Mouse (Mus musculus): ENCODE data around the gene Rras. TPM values are rescaled to one million over a fixed set of nuclear protein-coding genes. Genes with fewer than 3 reads are reported as not detected.
A peak's percentile ranks its signal among the peaks of the same experiment; 100 is the strongest.

Rras gene
- 71.6 and 82.6 TPM in 2 replicates for polyA plus RNA-seq (2015; fragmentation: Nextera tagmentation; extraction: Ambion mirVana)

- H3K9ac ChIP-seq: peak within 1 kb of the TSS; percentile 91
- peak within 1 kb of the TSS; percentile 99 for H3K4me3 ChIP-seq
- H3K9me3 ChIP-seq: no peaks in the 10 kb centered on the region
- no peaks in the 10 kb centered on the region for H3K27me3 ChIP-seq (replicated peaks)
- ATAC-seq (ENCODE audit: extremely low read depth, insufficient number of reproducible peaks, low FRiP score, low TSS enrichment): peak; percentile 84
- peak within 1 kb of the TSS; percentile 86 for H3K4me2 ChIP-seq
- peaks cover 28% of the 10 kb centered on the region for H3K36me3 ChIP-seq
- H3K27ac ChIP-seq (replicated peaks): peak within 1 kb of the TSS; percentile 100
- peaks cover 43% of the 10 kb centered on the region for H3K4me1 ChIP-seq
- under 1% methylated on average over 36 of the region's 36 CpGs for WGBS
These were observed at the start of gene Rras for GRCm38 (mm10) chr7:45017242-45018061. TSS of gene Rras (plus strand) at chr7:45017961.

DNA sequence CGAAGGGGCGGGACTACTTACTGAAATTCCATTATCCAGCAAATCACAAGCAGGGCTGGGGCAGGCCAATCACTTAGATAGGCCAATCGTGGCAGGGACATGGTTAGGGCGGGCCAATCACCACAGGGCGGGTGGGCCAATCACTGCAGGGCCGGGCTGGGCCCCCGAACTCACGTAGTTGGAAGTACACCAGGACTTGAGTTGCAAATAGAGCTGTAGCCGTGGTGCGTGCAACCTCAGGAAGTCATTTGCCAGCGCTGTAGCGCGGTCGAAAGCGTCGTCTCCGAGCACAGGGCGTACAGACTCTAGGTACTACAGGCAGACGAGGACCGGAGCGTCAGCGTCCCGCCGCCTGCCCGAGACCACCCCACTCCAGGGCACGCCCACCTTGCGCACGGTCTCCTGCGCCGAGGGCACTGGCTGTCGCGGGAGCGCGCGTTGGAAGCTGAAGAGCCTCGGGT lies 47.5 kb upstream of the Rras start:
- Histone ChIP-seq H3K36me3 (peaks cover 17% of the 10 kb centered on the region), H3K27me3 (replicated peaks) (no peaks in the 10 kb centered on the region), H3K4me3 (peak overlapping the region; percentile 56), H3K9me3 (no peaks in the 10 kb centered on the region), H3K4me1 (peaks cover 35% of the 10 kb centered on the region), H3K27ac (replicated peaks) (peak overlapping the region; percentile 74), H3K4me2 (peak overlapping the region; percentile 79), H3K9ac (peak overlapping the region; percentile 75)
- ATAC-seq (ENCODE audit: extremely low read depth, insufficient number of reproducible peaks, low FRiP score, low TSS enrichment): peak; percentile 89
- WGBS: under 1% methylated on average over 36 of the region's 36 CpGs

DNA sequence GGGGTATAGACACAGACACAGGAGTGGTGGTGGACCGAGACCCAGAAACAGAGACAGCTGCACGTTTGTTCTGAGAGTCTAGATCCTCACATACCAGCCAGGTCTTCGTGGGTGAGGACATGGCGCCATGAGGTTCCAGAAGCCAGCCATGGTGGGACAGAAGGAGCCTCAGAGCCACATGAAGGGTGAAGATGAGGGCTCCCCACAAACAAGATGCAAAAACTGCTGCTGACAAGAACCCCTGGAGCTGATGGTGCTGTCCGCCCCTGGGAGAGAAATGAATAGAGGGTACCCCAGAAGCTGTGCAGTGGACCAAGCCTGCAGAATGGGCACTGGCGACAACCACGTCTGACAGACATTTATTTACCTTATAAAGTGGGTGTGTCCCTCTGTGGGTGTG lies 46.6 kb upstream of the Rras start:
- H3K27ac ChIP-seq (replicated peaks): no peak overlapping the region; the same call in 1 of the 2 replicates
- H3K4me3 ChIP-seq: peak overlapping the region; percentile 56
- H3K9ac ChIP-seq: peak overlapping the region; percentile 75
- H3K36me3 ChIP-seq: peaks cover 18% of the 10 kb centered on the region
- peaks cover 35% of the 10 kb centered on the region for H3K4me1 ChIP-seq
- 79% methylated on average over 7 of the region's 7 CpGs for WGBS
- no peak for ATAC-seq (ENCODE audit: extremely low read depth, insufficient number of reproducible peaks, low FRiP score, low TSS enrichment)
- peak overlapping the region; percentile 79 for H3K4me2 ChIP-seq
- H3K27me3 ChIP-seq (replicated peaks): no peaks in the 10 kb centered on the region
- no peaks in the 10 kb centered on the region for H3K9me3 ChIP-seq

DNA sequence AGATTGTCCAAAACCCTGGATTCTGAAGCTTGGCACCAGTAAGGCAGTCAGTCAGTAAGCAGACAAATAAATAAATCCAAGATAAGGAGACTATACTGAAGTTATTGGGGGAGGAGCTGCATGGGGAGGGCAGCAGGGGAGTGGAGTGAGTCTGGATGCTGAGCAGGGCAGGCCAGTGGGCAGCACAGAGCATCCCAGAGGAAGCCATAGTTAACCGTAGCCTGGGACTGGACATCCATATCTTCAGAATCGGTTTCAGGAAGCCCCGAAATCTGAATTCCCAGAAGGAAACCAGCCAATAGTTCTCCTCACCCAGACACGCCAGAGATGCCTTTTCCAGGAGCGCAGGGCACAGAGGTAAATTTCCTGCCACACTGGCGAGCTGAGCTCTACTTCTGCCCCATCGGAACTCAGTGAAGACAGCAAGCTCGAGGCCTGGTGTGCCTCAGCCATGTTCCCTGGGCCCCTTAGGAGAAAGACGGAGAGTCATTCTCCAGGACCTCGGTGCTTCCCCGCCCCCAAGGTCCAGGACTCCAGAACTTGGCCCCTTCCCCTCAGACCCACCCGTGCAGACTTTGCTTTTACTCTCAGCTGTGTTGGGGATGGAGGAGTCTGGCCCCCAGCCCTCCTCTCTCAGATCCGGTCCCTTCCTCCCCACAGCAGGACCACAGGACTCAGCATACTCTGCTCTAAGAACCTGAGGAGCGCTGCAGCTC lies 44.2 kb upstream of the Rras start:
- Histone ChIP-seq H3K4me3 (peak overlapping the region; percentile 54), H3K27ac (replicated peaks) (0 out of 2 replicates have a peak overlapping the region, but pooled peaks have one; percentile 0), H3K36me3 (peaks cover 34% of the 10 kb centered on the region), H3K4me1 (peaks cover 35% of the 10 kb centered on the region), H3K9ac (peak overlapping the region; percentile 77), H3K27me3 (replicated peaks) (no peaks in the 10 kb centered on the region), H3K4me2 (peak overlapping the region; percentile 76), H3K9me3 (no peaks in the 10 kb centered on the region)
- WGBS: 42% methylated on average over 14 of the region's 14 CpGs
- no peak for ATAC-seq (ENCODE audit: extremely low read depth, insufficient number of reproducible peaks, low FRiP score, low TSS enrichment)

GRCm38 (mm10) chr7:44974383-44975116 lies 43.2 kb upstream of the Rras start, which contains the start of gene Cpt1c:
TSS of gene Cpt1c (minus strand) at chr7:44974851.
- Histone ChIP-seq H3K9ac (peak within 1 kb of the TSS; percentile 77), H3K4me1 (peaks cover 35% of the 10 kb centered on the region), H3K27me3 (replicated peaks) (no peaks in the 10 kb centered on the region), H3K4me3 (peak within 1 kb of the TSS; percentile 54), H3K4me2 (peak within 1 kb of the TSS; percentile 76), H3K9me3 (no peaks in the 10 kb centered on the region), H3K36me3 (peaks cover 44% of the 10 kb centered on the region), H3K27ac (replicated peaks) (peak within 1 kb of the TSS; percentile 60)
- ATAC-seq (ENCODE audit: extremely low read depth, insufficient number of reproducible peaks, low FRiP score, low TSS enrichment): no peak
- WGBS: 4% methylated on average over 22 of the region's 22 CpGs

DNA sequence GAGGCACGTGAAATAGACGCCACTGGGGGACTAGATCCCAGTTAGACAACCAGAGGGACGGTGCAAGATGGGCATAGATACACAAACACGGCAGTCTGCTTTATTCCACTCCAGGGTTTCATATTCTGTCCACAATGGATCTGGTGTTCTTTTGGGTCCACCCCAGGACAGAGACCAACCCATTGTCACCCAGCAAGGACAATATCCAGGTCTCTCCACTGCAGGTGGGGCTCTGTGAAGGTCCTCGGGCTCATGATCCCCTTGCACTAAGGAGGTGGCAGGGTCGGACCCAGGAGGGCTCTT lies 42.7 kb upstream of the Rras start:
- Histone ChIP-seq H3K4me1 (peaks cover 31% of the 10 kb centered on the region), H3K9me3 (no peaks in the 10 kb centered on the region), H3K4me2 (peak overlapping the region; percentile 76), H3K27ac (replicated peaks) (0 out of 2 replicates have a peak overlapping the region, but pooled peaks have one; percentile 2), H3K4me3 (peak overlapping the region; percentile 54; the same call in 1 of the 2 replicates), H3K27me3 (replicated peaks) (no peaks in the 10 kb centered on the region), H3K9ac (no peak overlapping the region), H3K36me3 (peaks cover 49% of the 10 kb centered on the region)
- no peak for ATAC-seq (ENCODE audit: extremely low read depth, insufficient number of reproducible peaks, low FRiP score, low TSS enrichment)
- WGBS: 23% methylated on average over 6 of the region's 6 CpGs

- Histone ChIP-seq H3K27ac (replicated peaks) (no peak overlapping the region), H3K4me2 (no peak overlapping the region), H3K27me3 (replicated peaks) (no peaks in the 10 kb centered on the region), H3K4me3 (no peak overlapping the region), H3K9ac (no peak overlapping the region), H3K4me1 (peaks cover 18% of the 10 kb centered on the region), H3K36me3 (peaks cover 80% of the 10 kb centered on the region), H3K9me3 (no peaks in the 10 kb centered on the region)
- WGBS: 93% methylated on average over 3 of the region's 3 CpGs
- no peak for ATAC-seq (ENCODE audit: extremely low read depth, insufficient number of reproducible peaks, low FRiP score, low TSS enrichment)
These were observed 39.5 kb upstream of the Rras start for GRCm38 (mm10) chr7:44978300-44978699.

- WGBS: 93% methylated on average over 8 of the region's 8 CpGs
- Histone ChIP-seq H3K4me1 (peaks cover 23% of the 10 kb centered on the region), H3K27ac (replicated peaks) (no peak overlapping the region), H3K27me3 (replicated peaks) (no peaks in the 10 kb centered on the region), H3K4me3 (no peak overlapping the region), H3K9me3 (no peaks in the 10 kb centered on the region), H3K4me2 (no peak overlapping the region), H3K9ac (no peak overlapping the region), H3K36me3 (peaks cover 78% of the 10 kb centered on the region)
- ATAC-seq (ENCODE audit: extremely low read depth, insufficient number of reproducible peaks, low FRiP score, low TSS enrichment): no peak
These were observed 36.2 kb upstream of the Rras start for GRCm38 (mm10) chr7:44981539-44981938.

DNA sequence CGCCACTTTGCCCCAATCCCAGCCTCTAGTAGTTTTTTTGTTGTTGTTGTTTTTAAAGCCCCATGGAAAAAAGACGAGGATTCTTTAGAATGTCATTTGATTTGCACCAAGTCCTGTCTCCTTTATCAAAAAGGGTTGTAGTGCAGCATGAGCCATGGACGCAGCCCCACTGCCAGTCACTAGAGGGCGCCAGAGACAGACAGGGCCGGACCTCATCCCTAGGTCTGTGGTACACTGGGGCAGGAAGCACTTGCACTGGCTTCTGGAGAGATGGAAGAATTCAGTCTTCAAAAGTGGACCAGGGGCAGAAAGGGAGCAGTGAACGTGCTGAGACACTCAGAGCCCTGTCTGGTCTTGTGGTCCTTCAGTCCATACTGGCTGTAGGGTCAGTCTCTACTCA lies 34.7 kb upstream of the Rras start:
- Histone ChIP-seq H3K4me2 (no peak overlapping the region), H3K4me3 (no peak overlapping the region), H3K36me3 (peaks cover 62% of the 10 kb centered on the region), H3K9me3 (no peaks in the 10 kb centered on the region), H3K27me3 (replicated peaks) (no peaks in the 10 kb centered on the region), H3K4me1 (peaks cover 28% of the 10 kb centered on the region), H3K9ac (no peak overlapping the region), H3K27ac (replicated peaks) (0 out of 2 replicates have a peak overlapping the region, but pooled peaks have one; percentile 52)
- WGBS: 34% methylated on average over 6 of the region's 6 CpGs
- no peak for ATAC-seq (ENCODE audit: extremely low read depth, insufficient number of reproducible peaks, low FRiP score, low TSS enrichment)

DNA sequence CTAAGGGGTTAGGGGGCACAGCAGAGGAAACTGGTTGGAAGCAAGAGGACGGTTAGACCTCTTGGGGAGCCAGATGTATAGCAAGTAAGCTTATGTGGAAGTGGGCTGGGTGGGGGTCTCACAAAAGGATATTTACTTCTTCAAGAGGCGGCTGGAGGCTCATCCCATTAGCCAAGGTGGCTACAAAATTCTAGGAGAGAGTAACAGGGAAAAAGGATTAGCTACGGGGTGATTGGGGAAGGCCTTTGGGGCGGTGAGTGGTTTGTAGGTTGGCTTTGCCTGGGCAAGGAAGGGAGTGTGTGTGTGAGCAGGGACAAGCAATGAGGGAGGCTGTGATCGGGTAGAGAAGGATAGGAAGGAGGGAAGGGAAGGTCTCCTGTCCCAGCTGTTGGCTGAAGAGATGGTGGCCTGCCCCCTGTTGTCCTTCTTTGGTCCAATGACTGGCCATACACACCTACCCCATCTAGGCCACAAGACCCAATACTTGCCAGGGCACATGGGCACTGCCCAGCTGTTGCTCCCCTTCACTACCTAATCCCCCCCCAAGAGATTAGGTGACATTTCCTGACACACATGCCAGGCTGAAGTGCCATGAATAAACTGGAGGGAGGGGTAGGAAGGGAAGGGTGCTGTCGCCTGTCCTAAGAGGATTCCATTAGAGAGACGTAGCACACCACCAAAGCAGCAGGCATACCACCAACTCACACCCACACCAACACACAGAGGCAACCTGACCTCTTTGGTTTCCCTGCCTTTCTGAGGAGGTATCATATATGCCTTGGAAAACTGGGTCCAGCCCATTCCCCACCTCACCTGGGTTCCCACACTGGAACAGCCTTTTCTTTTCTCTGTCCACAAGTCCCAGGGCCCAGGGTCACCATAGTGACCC lies 33.6 kb upstream of the Rras start:
- H3K36me3 ChIP-seq: peaks cover 53% of the 10 kb centered on the region
- peak overlapping the region; percentile 99 for H3K4me3 ChIP-seq
- no peaks in the 10 kb centered on the region for H3K9me3 ChIP-seq
- H3K4me2 ChIP-seq: peak overlapping the region; percentile 76
- H3K27ac ChIP-seq (replicated peaks): peak overlapping the region; percentile 97
- ATAC-seq (ENCODE audit: extremely low read depth, insufficient number of reproducible peaks, low FRiP score, low TSS enrichment): no peak
- no peaks in the 10 kb centered on the region for H3K27me3 ChIP-seq (replicated peaks)
- WGBS: 68% methylated on average over 7 of the region's 7 CpGs
- H3K4me1 ChIP-seq: peaks cover 37% of the 10 kb centered on the region
- H3K9ac ChIP-seq: peak overlapping the region; percentile 99

Measured in heart, embryonic 13.5 days (tissue).